Mouse (Mus musculus): ENCODE data around the gene Eif4b. TPM values are rescaled to one million over a fixed set of nuclear protein-coding genes. Genes with fewer than 3 reads are reported as not detected.

The Eif4b gene
- polyA plus RNA-seq, 1 experiment, result 75.9 TPM

- Histone ChIP-seq H3K27me3 (ENCODE audit: control insufficient read depth, insufficient read depth, low read length) (no peaks in the 10 kb centered on the region), H3K4me3 (ENCODE audit: control insufficient read depth, low read depth, low read length) (no peak overlapping the region), H3K27ac (ENCODE audit: control insufficient read depth, insufficient read depth, low read depth, low read length) (no peak overlapping the region), H3K4me1 (ENCODE audit: control insufficient read depth, insufficient read depth, low read length) (no peaks in the 10 kb centered on the region), H3K36me3 (ENCODE audit: control insufficient read depth, insufficient read depth, low read length) (peaks cover 7% of the 10 kb centered on the region)
- TF ChIP-seq POLR2A (IDR thresholded peaks at IDR 0.05; ENCODE audit: control insufficient read depth, low read depth, low read length) (no peak), CTCF (IDR thresholded peaks at IDR 0.05; ENCODE audit: control insufficient read depth, insufficient read depth, insufficient replicate concordance, low read depth, low read length) (no peak)
These were observed 18.1 kb downstream of the Eif4b start for GRCm38 (mm10) chr15:102091688-102092087.

- no peaks in the 10 kb centered on the region for H3K27me3 ChIP-seq (ENCODE audit: control insufficient read depth, insufficient read depth, low read length)
- no peak for TF ChIP-seq POLR2A (IDR thresholded peaks at IDR 0.05; ENCODE audit: control insufficient read depth, low read depth, low read length)
- no peak for TF ChIP-seq CTCF (IDR thresholded peaks at IDR 0.05; ENCODE audit: control insufficient read depth, insufficient read depth, insufficient replicate concordance, low read depth, low read length)
- H3K36me3 ChIP-seq (ENCODE audit: control insufficient read depth, insufficient read depth, low read length), result peaks cover 5% of the 10 kb centered on the region
- no peak overlapping the region for H3K4me3 ChIP-seq (ENCODE audit: control insufficient read depth, low read depth, low read length)
- H3K4me1 ChIP-seq (ENCODE audit: control insufficient read depth, insufficient read depth, low read length), result no peaks in the 10 kb centered on the region
- no peak overlapping the region for H3K27ac ChIP-seq (ENCODE audit: control insufficient read depth, insufficient read depth, low read depth, low read length)
These were observed 18.6 kb downstream of the Eif4b start for GRCm38 (mm10) chr15:102092222-102092621.

- Histone ChIP-seq H3K27ac (ENCODE audit: control insufficient read depth, insufficient read depth, low read depth, low read length) (no peak overlapping the region), H3K36me3 (ENCODE audit: control insufficient read depth, insufficient read depth, low read length) (peaks cover 5% of the 10 kb centered on the region), H3K4me3 (ENCODE audit: control insufficient read depth, low read depth, low read length) (no peak overlapping the region), H3K27me3 (ENCODE audit: control insufficient read depth, insufficient read depth, low read length) (no peaks in the 10 kb centered on the region), H3K4me1 (ENCODE audit: control insufficient read depth, insufficient read depth, low read length) (no peaks in the 10 kb centered on the region)
- TF ChIP-seq POLR2A (IDR thresholded peaks at IDR 0.05; ENCODE audit: control insufficient read depth, low read depth, low read length) (no peak), CTCF (IDR thresholded peaks at IDR 0.05; ENCODE audit: control insufficient read depth, insufficient read depth, insufficient replicate concordance, low read depth, low read length) (no peak)
These were observed 20.6 kb downstream of the Eif4b start for GRCm38 (mm10) chr15:102094157-102094556.

GRCm38 (mm10) chr15:102094988-102095387 lies 21.4 kb downstream of the Eif4b start:
- TF ChIP-seq POLR2A (IDR thresholded peaks at IDR 0.05; ENCODE audit: control insufficient read depth, low read depth, low read length) (no peak), CTCF (IDR thresholded peaks at IDR 0.05; ENCODE audit: control insufficient read depth, insufficient read depth, insufficient replicate concordance, low read depth, low read length) (no peak)
- Histone ChIP-seq H3K36me3 (ENCODE audit: control insufficient read depth, insufficient read depth, low read length) (peaks cover 5% of the 10 kb centered on the region), H3K27me3 (ENCODE audit: control insufficient read depth, insufficient read depth, low read length) (no peaks in the 10 kb centered on the region)

GRCm38 (mm10) chr15:102097147-102097915 lies 23.8 kb downstream of the Eif4b start:
- Histone ChIP-seq H3K27me3 (ENCODE audit: control insufficient read depth, insufficient read depth, low read length) (no peaks in the 10 kb centered on the region), H3K27ac (ENCODE audit: control insufficient read depth, insufficient read depth, low read depth, low read length) (no peak overlapping the region), H3K4me1 (ENCODE audit: control insufficient read depth, insufficient read depth, low read length) (peaks cover 12% of the 10 kb centered on the region), H3K4me3 (ENCODE audit: control insufficient read depth, low read depth, low read length) (no peak overlapping the region), H3K36me3 (ENCODE audit: control insufficient read depth, insufficient read depth, low read length) (peaks cover 5% of the 10 kb centered on the region)
- TF ChIP-seq CTCF (IDR thresholded peaks at IDR 0.05; ENCODE audit: control insufficient read depth, insufficient read depth, insufficient replicate concordance, low read depth, low read length) (no peak), POLR2A (IDR thresholded peaks at IDR 0.05; ENCODE audit: control insufficient read depth, low read depth, low read length) (no peak)

More at GRCm38 (mm10) chr15:102094988-102095387, 21.4 kb downstream of the Eif4b start:
- peaks cover 1% of the 10 kb centered on the region for H3K4me1 ChIP-seq (ENCODE audit: control insufficient read depth, insufficient read depth, low read length)
- no peak overlapping the region for H3K27ac ChIP-seq (ENCODE audit: control insufficient read depth, insufficient read depth, low read depth, low read length)
- no peak overlapping the region for H3K4me3 ChIP-seq (ENCODE audit: control insufficient read depth, low read depth, low read length)

GRCm38 (mm10) chr15:102097991-102098555 lies 24.5 kb downstream of the Eif4b start:
- no peak overlapping the region for H3K27ac ChIP-seq (ENCODE audit: control insufficient read depth, insufficient read depth, low read depth, low read length)

GRCm38 (mm10) chr15:102099260-102099659 lies 25.7 kb downstream of the Eif4b start:
- Histone ChIP-seq H3K36me3 (ENCODE audit: control insufficient read depth, insufficient read depth, low read length) (peaks cover 2% of the 10 kb centered on the region; the same call in 1 of the 2 replicates), H3K4me1 (ENCODE audit: control insufficient read depth, insufficient read depth, low read length) (peaks cover 12% of the 10 kb centered on the region), H3K27me3 (ENCODE audit: control insufficient read depth, insufficient read depth, low read length) (no peaks in the 10 kb centered on the region), H3K27ac (ENCODE audit: control insufficient read depth, insufficient read depth, low read depth, low read length) (no peak overlapping the region), H3K4me3 (ENCODE audit: control insufficient read depth, low read depth, low read length) (no peak overlapping the region)
- no peak for TF ChIP-seq CTCF (IDR thresholded peaks at IDR 0.05; ENCODE audit: control insufficient read depth, insufficient read depth, insufficient replicate concordance, low read depth, low read length)
- TF ChIP-seq POLR2A (IDR thresholded peaks at IDR 0.05; ENCODE audit: control insufficient read depth, low read depth, low read length), result no peak

More at GRCm38 (mm10) chr15:102097991-102098555, 24.5 kb downstream of the Eif4b start:
- peaks cover 12% of the 10 kb centered on the region for H3K4me1 ChIP-seq (ENCODE audit: control insufficient read depth, insufficient read depth, low read length)
- no peaks in the 10 kb centered on the region for H3K27me3 ChIP-seq (ENCODE audit: control insufficient read depth, insufficient read depth, low read length)
- no peak overlapping the region for H3K4me3 ChIP-seq (ENCODE audit: control insufficient read depth, low read depth, low read length)
- no peak for TF ChIP-seq POLR2A (IDR thresholded peaks at IDR 0.05; ENCODE audit: control insufficient read depth, low read depth, low read length)
- no peak for TF ChIP-seq CTCF (IDR thresholded peaks at IDR 0.05; ENCODE audit: control insufficient read depth, insufficient read depth, insufficient replicate concordance, low read depth, low read length)
- peaks cover 5% of the 10 kb centered on the region for H3K36me3 ChIP-seq (ENCODE audit: control insufficient read depth, insufficient read depth, low read length)

All from testis, adult 2 months (tissue).